Mouse (Mus musculus) stomach, embryonic 15.5 days (tissue): Measurements from ENCODE around the gene Zfp91. TPM values are rescaled to one million over a fixed set of nuclear protein-coding genes. Genes with fewer than 3 reads are reported as not detected.
"Not testable (repeated sequence)": the region's sequence is repeated elsewhere in the genome, so short reads cannot be mapped to it uniquely, and the experiment has no call there.

Experiments used
- ATAC-seq: fragments of 200-750 bp; cut with Nextera tagmentation; 2 replicates; pipeline ENCODE4 v1.8.0; 2017; ENCODE audit warnings: low read depth, moderate number of reproducible peaks, moderate TSS enrichment; ENCODE audit not compliant: insufficient read depth, low FRiP score
- H3K27ac ChIP-seq: fragments of 300-500 bp; sonication (generic); 2 replicates; pipeline ENCODE4 v1.5.1; 2015; ENCODE audit warnings: mild to moderate bottlenecking, inconsistent platforms
- H3K27me3 ChIP-seq: fragments of 300-500 bp; sonication (generic); replicated peaks from 2 replicates; pipeline ENCODE4 v1.6.1; 2015; ENCODE audit warnings: inconsistent platforms
- H3K36me3 ChIP-seq: fragments of 300-500 bp; sonication (generic); 2 replicates; pipeline ENCODE4 v1.6.1; 2015; ENCODE audit warnings: inconsistent platforms
- H3K4me1 ChIP-seq: fragments of 300-500 bp; sonication (generic); 2 replicates; pipeline ENCODE4 v1.6.1; 2015; ENCODE audit warnings: inconsistent platforms
- H3K4me2 ChIP-seq: fragments of 300-500 bp; sonication (generic); 2 replicates; pipeline ENCODE4 v1.6.1; 2015; ENCODE audit warnings: mild to moderate bottlenecking, inconsistent platforms
- H3K4me3 ChIP-seq: fragments of 300-500 bp; sonication (generic); replicated peaks from 2 replicates; pipeline ENCODE4 v1.5.1; 2015; ENCODE audit warnings: inconsistent platforms
- H3K9ac ChIP-seq: fragments of 300-500 bp; sonication (generic); 2 replicates; pipeline ENCODE4 v1.6.1; 2015; ENCODE audit warnings: inconsistent platforms
- H3K9me3 ChIP-seq: fragments of 300-500 bp; sonication (generic); 2 replicates; pipeline ENCODE4 v1.6.1; 2016; ENCODE audit warnings: inconsistent platforms
- WGBS: fragments of 180-500 bp; shearing (Covaris S2); methylation state at CpG from one replicate; pipeline ENCODE4 v1.1.7; 2015; 5-methylcytosine and 5-hydroxymethylcytosine counted together
- polyA plus RNA-seq: library from polyadenylated mRNA; unstranded; fragments of >200 nt; fragmentation: Nextera tagmentation; extraction: Ambion mirVana; gene quantifications from 2 replicates; pipeline ENCODE4 v1.2.1, GENCODE M21; 2015

Gene Zfp91
- polyA plus RNA-seq, 1 experiment from 2014 or later = 13.9 TPM

- 87% methylated on average over 7 of the region's 7 CpGs for WGBS
- not testable (repeated sequence) for H3K27ac ChIP-seq, H3K9me3 ChIP-seq, H3K4me3 ChIP-seq, ATAC-seq, H3K36me3 ChIP-seq, H3K4me2 ChIP-seq, H3K9ac ChIP-seq, H3K4me1 ChIP-seq, H3K27me3 ChIP-seq
These were observed 74.3 kb downstream of the Zfp91 start for GRCm38 (mm10) chr19:12721596-12721995.

- not testable (repeated sequence) for H3K27me3 ChIP-seq, H3K4me3 ChIP-seq, ATAC-seq, H3K9ac ChIP-seq, H3K4me2 ChIP-seq, H3K27ac ChIP-seq, H3K4me1 ChIP-seq, H3K36me3 ChIP-seq, H3K9me3 ChIP-seq
- WGBS = 85% methylated on average over 5 of the region's 5 CpGs
These were observed 75.0 kb downstream of the Zfp91 start for GRCm38 (mm10) chr19:12720919-12721318.

GRCm38 (mm10) chr19:12720463-12720862 lies 75.5 kb downstream of the Zfp91 start:
- H3K4me2 ChIP-seq = no peak overlapping the region
- H3K36me3 ChIP-seq = no peaks in the 10 kb centered on the region
- WGBS = 66% methylated on average over 2 of the region's 2 CpGs
- no peaks in the 10 kb centered on the region for H3K9me3 ChIP-seq
- no peak overlapping the region for H3K4me3 ChIP-seq
- no peaks in the 10 kb centered on the region for H3K4me1 ChIP-seq
- H3K27ac ChIP-seq = no peak overlapping the region
- no peak overlapping the region for H3K9ac ChIP-seq
- no peak for ATAC-seq
- no peaks in the 10 kb centered on the region for H3K27me3 ChIP-seq

GRCm38 (mm10) chr19:12719189-12719588 lies 76.7 kb downstream of the Zfp91 start:
- Histone ChIP-seq H3K9ac (no peak overlapping the region), H3K36me3 (no peaks in the 10 kb centered on the region), H3K4me1 (no peaks in the 10 kb centered on the region), H3K4me3 (no peak overlapping the region), H3K4me2 (no peak overlapping the region), H3K27me3 (no peaks in the 10 kb centered on the region), H3K27ac (no peak overlapping the region), H3K9me3 (no peaks in the 10 kb centered on the region)
- ATAC-seq = no peak
- WGBS = 61% methylated on average over 6 of the region's 6 CpGs

Other genes with a start within 250 kb of the Zfp91 start
- 0.32 and 0.43 TPM in 2 replicates for gene Gm4952, start 196.2 kb downstream of the Zfp91 start, polyA plus RNA-seq
- gene Glyat, start 162.8 kb downstream of the Zfp91 start, polyA plus RNA-seq = not detected in 2 replicates
- gene Olfr1442, start 125.7 kb downstream of the Zfp91 start, polyA plus RNA-seq = not detected in 2 replicates
- gene Olfr1443, start 118.0 kb downstream of the Zfp91 start, polyA plus RNA-seq = not detected in 2 replicates
- 0.43 and 0.82 TPM in 2 replicates for gene Keg1, start 100.3 kb downstream of the Zfp91 start, polyA plus RNA-seq
- gene Cntf, start 30.5 kb downstream of the Zfp91 start, polyA plus RNA-seq = 1.2 TPM in 2 replicates
- 2.5 and 2.6 TPM in 2 replicates for gene Lpxn, start 67 bp upstream of the Zfp91 start, polyA plus RNA-seq
- gene Gm5244, start 50.6 kb upstream of the Zfp91 start, polyA plus RNA-seq = not detected in 2 replicates
- gene Olfr1444, start 61.2 kb upstream of the Zfp91 start, polyA plus RNA-seq = not detected in 2 replicates
- not detected in 2 replicates for gene Olfr1445, start 87.7 kb upstream of the Zfp91 start, polyA plus RNA-seq
- gene Olfr1446, start 97.4 kb upstream of the Zfp91 start, polyA plus RNA-seq = not detected in 2 replicates
- not detected in 2 replicates for gene Olfr1447, start 107.6 kb upstream of the Zfp91 start, polyA plus RNA-seq
- gene Olfr1448, start 128.3 kb upstream of the Zfp91 start, polyA plus RNA-seq = not detected in 2 replicates
- gene Olfr1449, start 134.7 kb upstream of the Zfp91 start, polyA plus RNA-seq = not detected in 2 replicates
- not detected in 2 replicates for gene Olfr1450, start 154.1 kb upstream of the Zfp91 start, polyA plus RNA-seq
- gene Olfr1451, start 198.9 kb upstream of the Zfp91 start, polyA plus RNA-seq = not detected in 2 replicates
- not detected in 2 replicates for gene Olfr1453, start 232.2 kb upstream of the Zfp91 start, polyA plus RNA-seq